Mouse (Mus musculus) CH12.LX (cell line): ENCODE measurements at regions not wholly inside any gene's neighbourhood (a gene's known extent, or its start where the extent isn't known, plus 50 kb on each side); places are given as distances from the start of the nearest gene placed in this dataset.

Experiments
- DNase-seq: peaks from one replicate; pipeline ENCODE4 v3.0.0-alpha.2; 2013; ENCODE audit errors: extremely low read depth
- H3K27ac ChIP-seq: 2 replicates; pipeline ENCODE4 v1.5.1; 2012; ENCODE audit warnings: low read depth, mild to moderate bottlenecking, control low read depth, moderate library complexity; ENCODE audit not compliant: insufficient read depth
- H3K27me3 ChIP-seq: replicated peaks from 2 replicates; pipeline ENCODE3; 2012; ENCODE audit warnings: inconsistent platforms
- H3K36me3 ChIP-seq, 2 experiments: replicated peaks in 1 of 2; 2 replicates each; pipeline versions ENCODE3 to v1.6.1; 2012; ENCODE audit warnings: inconsistent platforms in 1 of 2, low read length in 1 of 2, mild to moderate bottlenecking in 1 of 2, mixed read lengths in 1 of 2, moderate library complexity in 1 of 2; ENCODE audit not compliant: control insufficient read depth in 1 of 2, insufficient read depth in 1 of 2
- H3K4me1 ChIP-seq, 2 experiments: 2 replicates each; pipeline ENCODE4 v1.6.1; 2012; ENCODE audit warnings: inconsistent platforms in 1 of 2, moderate library complexity in 1 of 2; ENCODE audit not compliant: insufficient read depth in 2 of 2, control insufficient read depth in 1 of 2
- H3K4me2 ChIP-seq: 2 replicates; pipeline ENCODE4 v1.6.1; 2012; ENCODE audit warnings: low read depth, mild to moderate bottlenecking, control low read depth; ENCODE audit not compliant: poor library complexity, insufficient read depth, severe bottlenecking
- H3K4me3 ChIP-seq, 3 experiments: fragments of 150-350 bp in 1 of 3; sonication (generic) in 1 of 3; replicated peaks in 1 of 3; 2 replicates each; pipeline versions ENCODE3 to v1.5.1; 2011 to 2012; ENCODE audit warnings: low read depth in 2 of 3, low read length in 2 of 3, mild to moderate bottlenecking in 2 of 3, moderate library complexity in 2 of 3, control low read depth in 1 of 3, improper control_type of control experiment in 1 of 3, inconsistent platforms in 1 of 3, mixed read lengths in 1 of 3; ENCODE audit not compliant: poor library complexity in 1 of 3
- H3K79me2 ChIP-seq: replicated peaks from 2 replicates; pipeline ENCODE4 v1.6.1; 2012; ENCODE audit warnings: mild to moderate bottlenecking, moderate library complexity; ENCODE audit not compliant: control insufficient read depth, poor library complexity, insufficient read depth, severe bottlenecking; ENCODE audit errors: extremely low read depth
- H3K9ac ChIP-seq: 2 replicates; pipeline ENCODE4 v1.6.1; 2012; ENCODE audit warnings: low read depth, mild to moderate bottlenecking, control low read depth, moderate library complexity; ENCODE audit not compliant: insufficient read depth
- H3K9me3 ChIP-seq: replicated peaks from 2 replicates; pipeline ENCODE3; 2012; ENCODE audit warnings: low read length, inconsistent platforms, mixed read lengths
- CTCF ChIP-seq, 2 experiments: IDR thresholded peaks in 1 of 2; conservative IDR thresholded peaks in 1 of 2; 2 replicates each; pipeline ENCODE4 v1.5.1; 2011 to 2012; ENCODE audit warnings: low read depth in 2 of 2, low read length in 2 of 2, improper control_type of control experiment in 1 of 2, inconsistent platforms in 1 of 2, mild to moderate bottlenecking in 1 of 2, moderate library complexity in 1 of 2
- E2F4 ChIP-seq: IDR thresholded peaks from 2 replicates; pipeline ENCODE4 v1.6.1; 2011; ENCODE audit warnings: low read depth, low read length, improper control_type of control experiment; ENCODE audit not compliant: insufficient replicate concordance
- GABPA ChIP-seq: IDR thresholded peaks from 2 replicates; pipeline ENCODE4 v1.6.1; 2012; ENCODE audit warnings: low read depth, low read length, improper control_type of control experiment, inconsistent platforms; ENCODE audit not compliant: insufficient replicate concordance
- IRF4 ChIP-seq: IDR thresholded peaks from 2 replicates; pipeline ENCODE4 v1.6.1; 2014; ENCODE audit warnings: low read depth, mild to moderate bottlenecking, inconsistent platforms, low read length, improper control_type of control experiment
- JUND ChIP-seq: conservative IDR thresholded peaks from 2 replicates; pipeline ENCODE4 v1.6.1; 2011; ENCODE audit warnings: low read depth, low read length, improper control_type of control experiment
- MAX ChIP-seq: IDR thresholded peaks from 2 replicates; pipeline ENCODE4 v1.6.1; 2011; ENCODE audit warnings: low read length, improper control_type of control experiment
- MXI1 ChIP-seq: IDR thresholded peaks from 2 replicates; pipeline ENCODE4 v1.6.1; 2011; ENCODE audit warnings: mild to moderate bottlenecking, low read depth, low read length, improper control_type of control experiment
- MYC ChIP-seq: IDR thresholded peaks from 2 replicates; pipeline ENCODE4 v1.6.1; 2011; ENCODE audit warnings: low read depth, mild to moderate bottlenecking, improper control_type of control experiment, low read length
- NELFE ChIP-seq: IDR thresholded peaks from 2 replicates; pipeline ENCODE4 v1.6.1; 2011; ENCODE audit warnings: low read depth, low read length, improper control_type of control experiment
- PAX5 ChIP-seq: IDR thresholded peaks from 2 replicates; pipeline ENCODE4 v1.6.1; 2012; ENCODE audit warnings: low read length, inconsistent platforms, mixed read lengths
- POLR2A ChIP-seq: IDR thresholded peaks from 2 replicates; pipeline ENCODE4 v1.6.1; 2011; ENCODE audit warnings: low read depth, mild to moderate bottlenecking, improper control_type of control experiment, low read length
- RAD21 ChIP-seq: IDR thresholded peaks from 2 replicates; pipeline ENCODE4 v1.6.1; 2011; ENCODE audit warnings: low read depth, mild to moderate bottlenecking, low read length, improper control_type of control experiment, moderate library complexity
- RCOR1 ChIP-seq: conservative IDR thresholded peaks from 2 replicates; pipeline ENCODE4 v1.6.1; 2012; ENCODE audit warnings: low read depth, mild to moderate bottlenecking, inconsistent platforms, low read length, improper control_type of control experiment
- SMC3 ChIP-seq: IDR thresholded peaks from 2 replicates; pipeline ENCODE4 v1.6.1; 2011; ENCODE audit warnings: low read depth, low read length, improper control_type of control experiment
- TBP ChIP-seq: conservative IDR thresholded peaks from 2 replicates; pipeline ENCODE4 v1.6.1; 2011; ENCODE audit warnings: low read depth, low read length, improper control_type of control experiment
- USF1 ChIP-seq: IDR thresholded peaks from 2 replicates; pipeline ENCODE4 v1.6.1; 2014; ENCODE audit warnings: low read depth, mild to moderate bottlenecking, inconsistent platforms, low read length, improper control_type of control experiment
- ZKSCAN1 ChIP-seq: IDR thresholded peaks from 2 replicates; pipeline ENCODE4 v1.6.1; 2012; ENCODE audit warnings: low read depth, inconsistent platforms, low read length, improper control_type of control experiment, borderline replicate concordance
- dilution Hi-C: fragments of 300-500 bp; cut with MboI; formaldehyde crosslinking; loops from 2 replicates; pipeline ENCODE4 v1.14.3; 2020; ENCODE audit warnings: low sequenced_read_pairs; ENCODE audit not compliant: extremely low pct_unique_long_range_greater_than_20kb, extremely low pct_ligation_motif_present
- in situ Hi-C: fragments of 300-500 bp; cut with MboI; formaldehyde crosslinking; loops from 3 replicates; pipeline ENCODE4 v1.14.3; 2019; ENCODE audit warnings: low sequenced_read_pairs, low pct_ligation_motif_present, low pct_unique_long_range_greater_than_20kb, mixed read lengths

GRCm38 (mm10) chr9:46433716-46434115 is 113.9 kb upstream of the 4931429L15Rik start:
- no peaks in the 10 kb centered on the region for H3K27me3 ChIP-seq
- no peak overlapping the region for H3K27ac ChIP-seq
- H3K9ac ChIP-seq, result no peak overlapping the region
- dilution Hi-C loops, result no loop called here
- H3K4me2 ChIP-seq, result no peak overlapping the region
- peaks cover 17% of the 10 kb centered on the region for H3K9me3 ChIP-seq
- no peak overlapping the region for H3K4me3 ChIP-seq
- DNase-seq, result no peak
- in situ Hi-C loops, result no loop called here
- H3K79me2 ChIP-seq, result no peaks in the 10 kb centered on the region
- no peaks in the 10 kb centered on the region for H3K4me1 ChIP-seq
- TF ChIP-seq RCOR1 (no peak), IRF4 (no peak), JUND (no peak), CTCF (conservative IDR thresholded peaks at IDR 0.05 in 1 of 2, IDR thresholded peaks at IDR 0.05 in 1 of 2; ENCODE audit: low read depth in 2 of 2, low read length in 2 of 2) (peak in 1 of 2 experiments; percentile 33; a peak in 2 of 4 replicates), TBP (no peak), MYC (no peak), RAD21 (peak; percentile 11), GABPA (no peak), MAX (no peak), SMC3 (peak; percentile 21)
- no peaks in the 10 kb centered on the region for H3K36me3 ChIP-seq

- no peaks in the 10 kb centered on the region for H3K4me1 ChIP-seq
- dilution Hi-C loops, result no loop called here
- no peak for TF ChIP-seq ZKSCAN1
- no peak for TF ChIP-seq JUND
- no peak for TF ChIP-seq USF1
- TF ChIP-seq NELFE, result no peak
- no peak for TF ChIP-seq SMC3
- no peak for TF ChIP-seq MXI1
- TF ChIP-seq RAD21, result no peak
- no peak for TF ChIP-seq POLR2A
- no peak for TF ChIP-seq E2F4
- TF ChIP-seq IRF4, result no peak
- no peak for TF ChIP-seq PAX5
- TF ChIP-seq, all 38 proteins: peak for 0
- Histone ChIP-seq H3K27ac (no peak overlapping the region), H3K4me2 (no peak overlapping the region), H3K27me3 (no peaks in the 10 kb centered on the region), H3K79me2 (no peaks in the 10 kb centered on the region), H3K9me3 (peaks cover 12% of the 10 kb centered on the region), H3K36me3 (no peaks in the 10 kb centered on the region), H3K4me3 (no peak overlapping the region), H3K9ac (no peak overlapping the region)
- DNase-seq, result no peak
- in situ Hi-C loops, result no loop called here
These were observed 111.3 kb upstream of the 4931429L15Rik start for GRCm38 (mm10) chr9:46431053-46431452.
